Mouse (Mus musculus) neural tube, embryonic 10.5 days (tissue): ENCODE measurements around the gene Neurog1.
A peak's percentile ranks its signal among the peaks of the same experiment; 100 is the strongest.

Experiments used
- DNase-seq: peaks from one replicate; pipeline ENCODE4 v3.0.0-alpha.2; 2017; ENCODE audit warnings: low spot score; ENCODE audit errors: extremely low spot score

Neurog1 gene

DNA sequence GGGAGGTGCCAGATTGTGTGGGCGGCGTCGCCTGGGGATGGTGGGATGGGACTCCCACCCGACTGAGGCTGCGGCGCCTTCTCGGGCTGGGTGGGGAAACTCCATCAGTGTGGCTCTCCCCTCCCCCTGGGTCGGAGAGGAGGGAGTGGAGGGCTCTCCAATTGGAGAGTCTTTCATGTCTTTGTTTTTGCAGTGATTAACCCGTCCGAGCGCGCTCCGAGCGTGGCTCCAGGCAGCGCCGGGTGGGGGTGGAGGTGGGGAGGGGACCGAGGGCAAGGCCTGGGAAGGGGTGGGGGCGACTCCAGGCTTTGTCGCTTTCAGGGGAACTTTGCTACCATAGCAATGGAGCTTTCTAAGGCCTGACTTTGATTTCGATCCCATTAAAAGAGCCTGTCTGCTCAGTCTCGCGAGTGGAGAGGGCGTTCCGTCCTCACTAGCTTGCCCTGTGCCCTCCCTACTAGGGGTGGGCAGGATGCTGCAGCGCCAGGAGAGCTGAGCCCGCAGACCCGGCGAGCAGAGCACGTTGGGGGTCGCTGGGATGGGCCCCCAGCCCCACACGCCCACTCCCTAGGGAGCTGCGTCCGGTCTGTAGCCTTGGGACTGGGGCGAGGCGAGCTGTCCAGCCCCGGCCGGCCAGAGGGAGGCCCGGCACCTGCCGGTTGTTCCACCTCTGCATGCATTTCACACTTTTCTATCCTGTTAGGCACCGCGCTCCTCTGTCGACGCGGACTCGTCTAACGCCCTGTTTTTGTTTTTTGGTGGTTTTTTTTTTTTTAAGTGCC is 30.6 kb downstream of the Neurog1 start:
- peak; percentile 76 for DNase-seq

- DNase-seq: no peak
These were observed 32.7 kb downstream of the Neurog1 start for GRCm38 (mm10) chr13:56219254-56219653.

DNA sequence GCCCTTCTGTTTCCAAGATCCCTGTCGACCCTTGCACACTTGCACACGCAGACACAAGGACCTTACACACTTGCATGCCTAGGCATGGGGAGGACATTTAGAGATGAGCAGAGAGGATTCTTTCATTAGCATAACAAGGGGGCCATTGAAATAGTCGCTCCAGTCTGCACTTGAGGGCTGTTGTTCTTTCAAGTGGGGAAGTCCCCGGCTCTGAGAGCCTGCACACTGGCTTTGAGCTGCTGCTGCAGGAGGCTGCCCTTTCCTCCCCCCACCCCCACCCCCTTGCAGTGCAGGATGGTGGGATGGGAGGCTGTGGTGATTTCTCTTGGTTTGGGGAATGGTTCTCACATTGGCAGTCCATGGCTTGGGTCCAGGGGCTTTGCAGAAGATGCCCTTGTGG is 35.9 kb downstream of the Neurog1 start:
- DNase-seq: no peak

DNA sequence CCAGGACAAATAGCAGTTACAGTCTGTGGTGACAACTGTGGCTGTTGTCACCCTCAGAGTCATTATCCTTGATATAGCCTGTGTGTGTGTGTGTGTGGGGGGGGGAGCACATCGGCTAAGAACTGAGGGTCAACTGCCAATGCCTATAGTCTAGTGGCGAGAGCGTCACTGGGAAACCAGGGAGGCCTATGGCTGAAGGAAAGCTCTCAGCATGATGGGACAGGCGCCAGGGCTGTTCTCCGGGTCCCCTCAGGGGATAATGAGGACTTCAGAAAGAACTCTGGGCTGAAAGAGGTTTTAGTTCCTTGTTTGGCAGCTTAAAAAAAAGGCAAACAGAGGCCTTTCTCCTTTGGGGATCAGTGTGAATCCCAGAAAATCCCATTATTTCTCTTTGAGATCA is 37.3 kb downstream of the Neurog1 start:
- no peak for DNase-seq

DNA sequence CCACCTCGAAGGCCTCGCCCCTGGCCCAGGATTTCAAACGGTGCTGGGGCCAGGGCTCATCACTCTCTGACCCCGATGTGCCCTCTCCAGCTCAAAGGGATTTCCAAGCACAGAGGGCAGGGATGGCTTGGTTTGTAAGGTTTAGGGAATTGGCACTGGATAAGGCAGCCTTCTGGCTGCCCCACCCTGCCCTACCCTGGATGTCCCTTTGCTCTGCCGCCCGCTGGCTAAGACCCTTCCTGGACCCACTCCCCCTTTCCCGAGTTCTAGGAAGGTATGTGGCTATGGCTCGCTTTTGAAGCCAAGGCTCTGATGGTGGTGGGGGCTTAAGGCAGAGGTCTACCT is 42.9 kb downstream of the Neurog1 start:
- DNase-seq: no peak

DNA sequence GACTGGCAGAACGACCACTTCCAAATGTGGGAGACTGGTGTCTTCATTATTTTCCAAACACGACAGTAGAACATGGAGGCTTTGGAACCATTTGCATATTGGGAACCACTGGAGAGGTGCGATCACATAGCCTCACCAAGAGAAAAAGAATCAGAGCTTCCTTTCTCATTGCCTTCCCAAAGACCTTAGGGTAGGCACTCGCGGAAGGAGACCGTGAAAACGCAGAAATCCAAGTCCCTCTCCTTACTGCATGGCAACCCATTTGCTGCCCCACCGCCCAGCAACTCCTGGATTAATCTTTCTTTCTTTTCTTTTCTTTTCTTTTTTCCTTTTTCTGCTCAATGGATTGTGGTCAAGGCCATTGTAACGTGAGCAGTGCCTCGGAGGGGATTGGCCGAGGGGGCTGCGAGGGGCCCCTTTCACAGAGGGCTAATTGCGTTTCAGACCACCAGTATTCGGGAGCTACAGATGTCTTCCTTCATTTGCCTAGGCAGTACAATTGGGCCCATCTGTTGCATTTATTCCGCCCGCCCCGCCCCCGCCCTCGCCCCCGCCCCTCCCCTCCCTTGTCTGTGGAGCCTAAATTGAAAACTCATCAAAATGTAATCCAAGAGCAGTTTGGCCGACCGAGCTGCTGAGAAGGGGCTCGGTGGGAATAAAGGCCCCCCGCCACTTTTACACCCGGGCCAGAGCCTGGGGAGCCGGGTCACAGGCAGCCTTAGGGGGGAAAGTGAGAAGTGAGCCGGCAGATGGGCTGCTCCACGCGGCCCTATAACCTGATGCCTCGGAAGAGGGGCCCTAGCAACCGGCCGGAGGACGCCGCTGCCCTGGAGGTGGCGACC is 43.5 kb downstream of the Neurog1 start:
- DNase-seq: peak; percentile 73
